Comparison of ENCODE assay signal across 8 mouse cellular contexts in genomic region chr13:100650550-100651438, GRCm38 (mm10). TPM values are rescaled to one million over a fixed set of nuclear protein-coding genes. Genes with fewer than 3 reads are reported as not detected.
DNase-seq lines count a peak whose midpoint lies in the region; ATAC-seq and TF ChIP-seq lines count a peak whose summit lies in the region.

Gene Ak6, plus strand, starts transcription at chr13:100650979.
Gene Rad17, minus strand, starts transcription at chr13:100651051.

- H3K9ac ChIP-seq in hindbrain, embryonic 13.5 days: peak within 1 kb of the TSS; percentile 94

- H3K27me3 ChIP-seq in Patski: no peaks in the 10 kb centered on the region
- H3K27me3 ChIP-seq in hindbrain, embryonic 13.5 days: no peaks in the 10 kb centered on the region

- CTCF ChIA-PET in Patski (lab: Charles Lee): interaction anchor here (2.0 kb wide), 1 partner anchor 9 kb away, joined by 5 read pairs; no protein-coding TSS in a partner anchor

- H3K9me3 ChIP-seq in hindbrain, embryonic 13.5 days: no peaks in the 10 kb centered on the region

- in situ Hi-C loops in Patski (cut with MboI; ENCODE audit: low pct_unique_long_range_greater_than_20kb): no loop called here

- ATAC-seq in Patski: peak; percentile 82
- ATAC-seq in hindbrain, embryonic 13.5 days (ENCODE audit: low FRiP score): peak; percentile 98

- H3K27ac ChIP-seq in hindbrain, embryonic 13.5 days: peak within 1 kb of the TSS; percentile 97

- POLR2A ChIA-PET in Patski (lab: Charles Lee): interaction anchor here (0.6 kb wide), 1 partner anchor 158 kb away, joined by 4 read pairs; no protein-coding TSS in a partner anchor

- peak within 1 kb of the TSS; percentile 89 for H3K4me2 ChIP-seq in hindbrain, embryonic 13.5 days

- H3K4me1 ChIP-seq in hindbrain, embryonic 13.5 days (replicated peaks): peaks cover 12% of the 10 kb centered on the region

- peak; percentile 56 for DNase-seq in Patski (ENCODE audit: low read depth, low spot score)
- peak; percentile 98 for DNase-seq in cerebellum, postnatal 14 days
- DNase-seq in frontal cortex, postnatal 14 days (ENCODE audit: low spot score in 2 of 2): peak; percentile 87 to 90
- DNase-seq in layer of hippocampus, postnatal 36 days: peak; percentile 94 to 95
- DNase-seq in lung, postnatal 36 days: peak; percentile 94
- peak; percentile 97 for DNase-seq in retina, postnatal 1 day
- peak; percentile 89 to 98 for DNase-seq in urinary bladder, adult 18-20 months (ENCODE audit: low spot score in 2 of 2)

- under 1% methylated on average over 64 of the region's 73 CpGs for WGBS in hindbrain, embryonic 13.5 days

- H3K36me3 ChIP-seq in hindbrain, embryonic 13.5 days: peaks cover 21% of the 10 kb centered on the region

- peak within 1 kb of the TSS; percentile 93 for H3K4me3 ChIP-seq in hindbrain, embryonic 13.5 days

- no peak for TF ChIP-seq CTCF in Patski (IDR thresholded peaks at IDR 0.05)

RNA-seq across cellular contexts. Expression of gene Ak6, which starts in this region (rescaled TPM):
- polyA plus RNA-seq in Patski (2021): 137 TPM
- polyA plus RNA-seq in hindbrain, embryonic 13.5 days (2015; fragmentation: Nextera tagmentation; extraction: Ambion mirVana): 335 and 338 TPM in 2 replicates
- total RNA-seq in layer of hippocampus, postnatal 36 days (2021): 10 to 100 TPM; 84.9 to 86.4 TPM

RNA-seq across cellular contexts. Expression of gene Rad17, which starts in this region (rescaled TPM):
- polyA plus RNA-seq in Patski (2021): 24.3 TPM
- polyA plus RNA-seq in hindbrain, embryonic 13.5 days (2015; fragmentation: Nextera tagmentation; extraction: Ambion mirVana): 19.8 and 19.9 TPM in 2 replicates
- total RNA-seq in layer of hippocampus, postnatal 36 days (2021): 10 to 100 TPM; 14.9 to 17.1 TPM

Comparison
In these comparisons a context has a peak if more than half of its experiments do, and no peak if none do; other contexts are left out.
1. Peak in every context shown above with its lines: DNase-seq, ATAC-seq, H3K4me3 ChIP-seq and H3K27ac ChIP-seq.